Mouse (Mus musculus) heart, embryonic 14.5 days (tissue): ENCODE measurements around the gene Gm21915. TPM values are rescaled to one million over a fixed set of nuclear protein-coding genes. Genes with fewer than 3 reads are reported as not detected.

Source experiments
- ATAC-seq: fragments of 200-750 bp; cut with Nextera tagmentation; 2 replicates; pipeline ENCODE4 v1.8.0; 2017; ENCODE audit warnings: low read depth, moderate TSS enrichment; ENCODE audit not compliant: insufficient number of reproducible peaks, insufficient read depth, low FRiP score
- H3K27ac ChIP-seq, 2 experiments: fragments of 200-500 bp in 1 of 2; fragments of 300-500 bp in 1 of 2; sonication (generic) in 1 of 2; replicated peaks in 1 of 2; 2 replicates each; pipeline ENCODE4 v1.5.1; 2012 to 2014; ENCODE audit warnings: low read depth in 2 of 2, low read length in 2 of 2, control low read depth in 1 of 2, mild to moderate bottlenecking in 1 of 2, mixed read lengths in 1 of 2; ENCODE audit not compliant: control insufficient read depth in 1 of 2, insufficient read depth in 1 of 2
- H3K27me3 ChIP-seq: fragments of 300-500 bp; sonication (generic); 2 replicates; pipeline ENCODE4 v1.6.1; 2014; ENCODE audit warnings: mild to moderate bottlenecking, low read length, control low read depth; ENCODE audit not compliant: control insufficient read depth, insufficient read depth
- H3K36me3 ChIP-seq: fragments of 300-500 bp; sonication (generic); 2 replicates; pipeline ENCODE4 v1.6.1; 2014; ENCODE audit warnings: mild to moderate bottlenecking, control low read depth, low read length, mixed read lengths; ENCODE audit not compliant: control insufficient read depth, insufficient read depth
- H3K4me1 ChIP-seq, 2 experiments: fragments of 200-500 bp in 1 of 2; fragments of 300-500 bp in 1 of 2; sonication (generic) in 1 of 2; 2 replicates each; pipeline ENCODE4 v1.6.1; 2012 to 2014; ENCODE audit warnings: low read length in 2 of 2, control low read depth in 1 of 2, mixed read lengths in 1 of 2; ENCODE audit not compliant: control insufficient read depth in 2 of 2, insufficient read depth in 2 of 2
- H3K4me2 ChIP-seq: fragments of 300-500 bp; sonication (generic); 2 replicates; pipeline ENCODE4 v1.6.1; 2014; ENCODE audit warnings: mild to moderate bottlenecking, low read length
- H3K4me3 ChIP-seq, 2 experiments: fragments of 200-500 bp in 1 of 2; fragments of 300-500 bp in 1 of 2; sonication (generic) in 1 of 2; 2 replicates each; pipeline ENCODE4 v1.5.1; 2012 to 2014; ENCODE audit warnings: low read length in 2 of 2, mild to moderate bottlenecking in 2 of 2, control low read depth in 1 of 2, low read depth in 1 of 2, moderate library complexity in 1 of 2; ENCODE audit not compliant: control insufficient read depth in 1 of 2, insufficient read depth in 1 of 2
- H3K9ac ChIP-seq: fragments of 300-500 bp; sonication (generic); 2 replicates; pipeline ENCODE4 v1.6.1; 2014; ENCODE audit warnings: mild to moderate bottlenecking, low read length
- H3K9me3 ChIP-seq: fragments of 300-500 bp; sonication (generic); 2 replicates; pipeline ENCODE4 v1.6.1; 2016; ENCODE audit warnings: low read length, control low read depth; ENCODE audit not compliant: control insufficient read depth
- WGBS: fragments of 180-500 bp; shearing (Covaris S2); extraction: QIAGEN DNeasy Blood & Tissue Kit; methylation state at CpG from one replicate; pipeline ENCODE4 v1.1.7; 2014; 5-methylcytosine and 5-hydroxymethylcytosine counted together
- polyA plus RNA-seq: library from polyadenylated mRNA; unstranded; fragments of >200 nt; fragmentation: Nextera tagmentation; extraction: Ambion mirVana; gene quantifications from 2 replicates; pipeline ENCODE4 v1.2.1, GENCODE M21; 2014

Gene Gm21915
- polyA plus RNA-seq, 1 experiment from 2014 or later, result not detected

DNA sequence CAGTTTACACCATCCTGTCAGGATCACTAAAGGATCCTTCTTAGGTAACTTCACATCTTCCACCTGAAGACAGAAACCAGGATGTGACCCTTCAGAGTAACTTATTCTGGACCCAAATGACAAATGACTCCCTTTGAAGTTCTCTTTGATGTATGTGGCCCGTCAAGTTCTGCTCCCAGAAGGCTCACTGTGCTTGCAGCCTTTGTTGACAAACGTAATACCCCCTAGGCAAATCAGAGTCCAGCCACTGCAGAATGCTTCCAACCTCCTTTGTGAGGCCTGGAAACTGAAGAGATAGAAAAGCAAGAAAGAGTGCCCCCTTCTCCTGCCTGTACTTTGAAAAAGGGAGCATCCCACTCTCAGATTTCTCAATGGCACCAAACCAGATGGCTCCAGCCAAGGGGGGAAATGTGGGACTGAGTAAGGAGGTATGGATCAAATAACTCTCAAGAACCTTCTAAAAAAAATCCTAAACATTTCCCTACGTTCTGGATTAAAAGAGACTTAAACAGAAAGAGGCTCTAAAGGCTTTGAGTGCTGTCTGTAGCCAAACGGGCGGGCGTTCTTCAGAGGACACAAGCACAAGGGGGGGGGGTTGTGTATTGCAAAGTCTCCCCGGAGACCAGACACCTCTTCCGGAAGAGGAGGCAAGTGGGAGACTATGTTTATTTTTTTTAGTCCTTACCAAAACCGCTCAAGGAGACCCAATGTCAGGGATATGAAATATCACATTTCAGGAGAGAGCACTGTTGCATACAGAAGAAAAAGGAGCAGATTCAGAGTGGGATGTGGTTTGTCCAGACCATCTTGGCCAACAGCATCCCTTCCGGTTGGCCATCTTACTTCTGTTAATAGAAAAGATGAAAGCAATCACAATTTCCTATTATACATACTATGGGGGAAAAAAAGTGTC, 34.2 kb downstream of the Gm21915 start:
- WGBS, result 47% methylated on average over 10 of the region's 10 CpGs

DNA sequence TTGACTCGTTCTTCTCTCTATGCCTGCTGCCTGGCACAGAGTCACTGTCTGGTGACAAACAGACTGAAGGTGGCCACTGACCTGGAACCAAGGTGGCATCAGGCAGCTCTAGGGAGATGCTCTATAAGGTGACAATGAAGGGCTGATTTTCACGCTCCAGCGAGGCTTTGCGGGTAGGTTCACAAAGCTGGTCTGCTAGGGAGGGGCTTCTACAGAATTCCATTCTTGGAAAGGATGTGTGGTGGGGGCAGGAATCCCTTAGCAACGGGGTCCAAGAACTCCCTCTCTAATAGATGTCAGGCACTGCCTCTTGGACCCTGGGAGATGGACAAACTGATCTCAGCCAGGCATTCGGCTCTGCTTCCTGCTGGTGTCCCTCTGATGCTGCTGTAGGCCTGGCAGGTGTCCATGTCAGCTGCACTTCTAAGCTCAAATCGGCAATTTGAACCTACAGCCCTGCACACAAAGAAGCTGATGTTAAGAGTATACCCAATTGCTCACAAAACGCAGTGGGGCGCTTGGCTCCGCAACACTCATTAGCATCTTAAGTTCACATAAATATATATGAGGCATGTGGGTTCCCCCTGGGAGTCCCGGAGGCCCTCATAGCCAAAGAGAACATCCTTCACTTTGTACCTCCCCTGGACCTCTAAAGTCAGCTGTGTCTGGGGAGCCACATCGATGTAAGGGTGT, 38.2 kb downstream of the Gm21915 start:
- H3K4me3 ChIP-seq, result no peak overlapping the region
- H3K4me1 ChIP-seq, result peaks cover 5 to 6% of the 10 kb centered on the region in 2 experiments
- WGBS, result 76% methylated on average over 12 of the region's 12 CpGs
- no peak overlapping the region for H3K27ac ChIP-seq
- no peaks in the 10 kb centered on the region for H3K36me3 ChIP-seq
- H3K9ac ChIP-seq, result no peak overlapping the region
- no peak overlapping the region for H3K4me2 ChIP-seq
- no peaks in the 10 kb centered on the region for H3K27me3 ChIP-seq
- H3K9me3 ChIP-seq, result no peaks in the 10 kb centered on the region
- no peak for ATAC-seq

More for the DNA sequence above, 34.2 kb downstream of the Gm21915 start:
- Histone ChIP-seq H3K27me3 (no peaks in the 10 kb centered on the region), H3K4me3 (no peak overlapping the region), H3K4me2 (no peak overlapping the region), H3K9ac (no peak overlapping the region), H3K9me3 (no peaks in the 10 kb centered on the region), H3K27ac (no peak overlapping the region), H3K4me1 (no peaks in the 10 kb centered on the region; a peak in 1 of 4 replicates), H3K36me3 (no peaks in the 10 kb centered on the region)
- ATAC-seq, result no peak

DNA sequence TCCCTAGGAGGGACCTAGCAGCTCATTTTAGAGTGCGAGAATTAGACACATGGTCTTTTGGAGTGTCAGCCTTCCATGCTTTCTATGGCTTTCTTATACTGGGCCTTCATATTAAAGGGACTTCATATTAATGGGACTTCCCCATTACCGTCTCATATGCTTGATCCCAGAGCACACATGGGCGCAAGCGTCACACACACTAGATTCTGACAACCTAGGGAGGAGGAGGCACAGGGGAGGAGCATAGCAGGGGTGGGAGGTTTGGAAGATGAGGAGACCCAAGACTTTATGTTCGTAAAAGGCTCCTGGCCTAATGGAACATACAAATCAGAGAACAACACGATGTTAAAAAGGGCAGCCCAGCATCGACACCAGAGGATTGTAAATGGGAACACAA, 38.7 kb downstream of the Gm21915 start:
- H3K9me3 ChIP-seq, result no peaks in the 10 kb centered on the region
- H3K36me3 ChIP-seq, result no peaks in the 10 kb centered on the region
- H3K27me3 ChIP-seq, result no peaks in the 10 kb centered on the region
- no peak overlapping the region for H3K9ac ChIP-seq
- 78% methylated on average over 7 of the region's 7 CpGs for WGBS
- ATAC-seq, result no peak
- no peak overlapping the region for H3K4me3 ChIP-seq
- H3K27ac ChIP-seq, result no peak overlapping the region
- peaks cover 5 to 6% of the 10 kb centered on the region in 2 experiments for H3K4me1 ChIP-seq
- no peak overlapping the region for H3K4me2 ChIP-seq

DNA sequence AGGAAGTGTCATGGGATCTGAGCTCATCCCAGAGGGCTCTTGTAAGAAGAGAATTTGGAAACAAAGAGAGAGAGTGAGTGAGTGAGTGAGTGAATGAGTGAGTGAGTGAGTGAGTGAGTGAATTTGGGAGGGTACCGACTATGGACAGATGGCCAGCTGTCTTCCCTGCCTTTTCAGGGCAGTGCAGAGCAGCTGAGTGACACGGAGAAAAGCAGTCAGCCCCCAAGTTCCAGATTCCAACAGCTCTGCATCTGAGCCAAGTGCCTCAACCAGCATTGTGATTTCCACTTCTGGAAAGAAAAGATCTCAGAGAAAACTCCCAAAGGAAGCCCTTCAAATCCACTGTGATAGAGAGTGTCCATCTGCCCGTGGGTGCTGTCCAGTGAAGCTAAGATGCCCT, 39.2 kb downstream of the Gm21915 start:
- H3K9me3 ChIP-seq, result no peaks in the 10 kb centered on the region
- H3K4me2 ChIP-seq, result no peak overlapping the region
- no peak overlapping the region for H3K4me3 ChIP-seq
- H3K27ac ChIP-seq, result no peak overlapping the region
- WGBS, result 53% methylated on average over 3 of the region's 3 CpGs
- H3K4me1 ChIP-seq, result peaks cover 5 to 6% of the 10 kb centered on the region in 2 experiments
- ATAC-seq, result no peak
- H3K36me3 ChIP-seq, result no peaks in the 10 kb centered on the region
- no peak overlapping the region for H3K9ac ChIP-seq
- no peaks in the 10 kb centered on the region for H3K27me3 ChIP-seq

DNA sequence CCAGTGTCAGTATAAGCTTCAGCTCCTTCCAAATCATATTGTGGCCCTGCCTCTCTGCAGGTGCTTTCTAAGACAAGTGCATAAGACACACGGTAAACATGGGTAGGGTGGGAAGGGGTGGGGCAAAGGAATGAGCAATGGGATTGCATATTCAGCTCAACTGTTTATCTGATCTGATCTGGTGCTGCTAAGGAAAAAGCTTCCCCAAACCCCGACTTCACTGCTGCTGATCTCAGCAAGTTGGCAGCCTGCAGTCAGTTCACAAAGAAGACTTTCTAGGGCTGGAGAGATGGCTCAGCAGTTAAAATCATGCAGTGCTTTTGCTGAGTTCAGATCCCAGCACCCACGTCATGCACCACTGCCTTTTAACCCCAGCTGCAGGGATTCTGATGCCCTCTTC, 39.6 kb downstream of the Gm21915 start:
- Histone ChIP-seq H3K9me3 (no peaks in the 10 kb centered on the region), H3K9ac (no peak overlapping the region), H3K27ac (no peak overlapping the region), H3K4me3 (no peak overlapping the region), H3K4me1 (peaks cover 5 to 6% of the 10 kb centered on the region in 2 experiments), H3K4me2 (no peak overlapping the region), H3K36me3 (no peaks in the 10 kb centered on the region), H3K27me3 (no peaks in the 10 kb centered on the region)
- ATAC-seq, result no peak
- whole genome bisulfite sequencing, result 50% methylated on average over 3 of the region's 3 CpGs

DNA sequence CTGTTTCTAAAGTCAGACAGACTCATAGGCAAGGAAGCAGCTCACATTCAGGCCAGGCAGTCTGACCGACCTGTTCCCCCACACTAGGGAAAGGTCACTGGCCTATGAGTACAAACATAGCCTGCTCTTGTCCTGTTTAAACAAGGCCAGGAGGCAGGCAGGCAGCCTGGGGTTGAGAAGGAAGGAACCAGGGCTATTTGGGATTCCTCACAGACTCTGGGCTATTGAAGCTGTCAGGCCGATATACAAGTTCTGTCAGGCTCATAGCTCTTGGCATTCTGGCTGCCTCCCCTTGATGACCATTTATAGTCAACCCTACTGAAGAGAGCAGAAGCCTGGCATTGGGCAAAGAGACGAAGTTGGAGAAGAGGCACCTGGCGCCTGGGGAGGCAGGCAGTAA, 41.2 kb downstream of the Gm21915 start:
- ATAC-seq, result no peak

DNA sequence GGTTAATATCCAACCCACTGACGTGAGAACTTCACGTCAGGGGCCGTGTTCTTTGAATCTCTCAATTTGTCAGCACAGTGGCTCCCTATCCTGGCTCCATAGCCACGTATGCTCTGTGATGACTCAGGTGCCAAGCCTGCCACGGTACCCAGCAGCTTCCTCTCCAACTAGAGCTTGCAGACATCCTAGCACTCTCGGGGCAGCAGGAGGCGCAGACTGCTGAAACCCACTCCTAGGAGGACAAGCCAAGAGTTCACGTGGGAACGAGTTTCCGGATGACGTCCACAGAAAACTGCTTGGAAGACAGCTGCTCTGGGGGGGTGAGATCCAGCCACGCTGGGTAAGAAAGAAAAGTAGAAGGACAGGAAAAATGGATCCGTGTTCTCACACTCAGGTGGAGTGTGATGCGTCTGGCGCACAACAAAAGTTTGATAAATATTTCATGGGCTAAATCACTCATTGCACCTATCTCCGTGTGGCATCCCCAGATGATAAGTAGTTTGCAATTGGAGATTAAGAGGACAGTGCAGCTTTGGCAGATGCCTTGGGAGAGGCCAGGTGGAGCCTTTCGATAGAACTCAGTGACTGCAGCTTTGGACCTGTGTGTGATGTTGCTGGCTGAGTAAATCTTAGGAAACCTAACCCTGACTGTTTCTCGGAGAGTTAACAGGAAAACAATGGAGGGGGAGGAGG, 46.9 kb downstream of the Gm21915 start:
- Histone ChIP-seq H3K9ac (no peak overlapping the region), H3K36me3 (no peaks in the 10 kb centered on the region), H3K4me1 (peaks cover 2 to 3% of the 10 kb centered on the region in 2 experiments; a peak in 1 of 4 replicates), H3K27me3 (no peaks in the 10 kb centered on the region), H3K4me3 (no peak overlapping the region), H3K27ac (0 out of 4 replicates have a peak overlapping the region, but pooled peaks of 1 of the 2 experiments have one; percentile 8), H3K9me3 (no peaks in the 10 kb centered on the region), H3K4me2 (peak overlapping the region; percentile 25; the same call in 1 of the 2 replicates)
- ATAC-seq, result no peak
- 58% methylated on average over 18 of the region's 18 CpGs for WGBS

More for the DNA sequence above, 41.2 kb downstream of the Gm21915 start:
- peak overlapping the region; percentile 50 to 87 for H3K27ac ChIP-seq
- no peak overlapping the region for H3K4me3 ChIP-seq
- H3K4me1 ChIP-seq, result peaks cover 5 to 6% of the 10 kb centered on the region in 2 experiments
- H3K27me3 ChIP-seq, result no peaks in the 10 kb centered on the region
- H3K9ac ChIP-seq, result no peak overlapping the region
- no peaks in the 10 kb centered on the region for H3K9me3 ChIP-seq
- 36% methylated on average over 4 of the region's 4 CpGs for WGBS
- no peak overlapping the region for H3K4me2 ChIP-seq
- no peaks in the 10 kb centered on the region for H3K36me3 ChIP-seq
